Mouse (Mus musculus) brain, embryonic 18.5 days (tissue): ENCODE measurements around the gene Sppl2b.
"Not testable (repeated sequence)": the region's sequence is repeated elsewhere in the genome, so short reads cannot be mapped to it uniquely, and the experiment has no call there.

ENCODE experiments used
- DNase-seq: peaks from one replicate; pipeline ENCODE4 v3.0.0-alpha.2; 2012; ENCODE audit warnings: low read depth, low spot score

The Sppl2b gene

DNA sequence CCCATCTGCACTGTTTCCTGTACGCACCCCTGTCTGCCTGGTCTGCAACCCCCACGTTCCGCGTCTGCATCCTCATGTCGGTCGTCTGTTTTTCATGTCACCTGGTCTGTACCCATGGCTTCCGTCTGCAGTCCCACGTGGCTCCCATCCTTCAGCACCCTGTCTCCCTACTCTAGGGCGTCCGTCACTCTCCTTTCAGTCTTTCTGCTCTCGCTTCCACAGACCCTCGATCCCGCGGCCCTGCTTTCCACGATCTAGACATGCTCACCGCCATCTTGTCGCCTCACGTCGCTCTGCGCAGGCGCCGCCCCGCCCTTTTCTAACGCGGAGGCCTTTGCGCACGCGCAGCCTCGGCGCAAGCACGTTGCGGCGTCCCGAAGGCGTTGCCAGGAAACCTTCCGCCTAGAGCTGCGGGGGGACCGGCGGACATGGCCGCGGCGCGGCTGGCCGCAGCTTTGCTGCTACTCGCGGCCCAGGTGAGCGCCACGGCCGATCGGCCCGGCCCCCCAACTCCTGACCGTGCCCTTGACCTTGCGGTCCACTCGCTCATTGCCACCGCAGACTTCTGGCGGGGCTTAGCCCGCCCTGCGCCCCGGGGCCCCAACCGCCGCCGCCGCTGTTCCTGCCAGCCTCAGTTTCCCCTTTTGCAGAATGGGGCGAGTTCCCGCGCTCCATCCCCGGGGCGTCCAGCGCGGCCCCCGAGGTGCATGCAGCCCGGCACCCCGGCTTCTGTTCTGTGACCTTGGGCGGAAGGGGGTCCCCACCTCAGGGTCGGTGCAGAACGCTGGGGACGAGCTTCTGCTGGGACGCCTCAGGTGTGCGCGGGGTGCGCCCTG is at the start of gene Sppl2b, which contains the start of gene Lsm7:
Sppl2b (plus strand) TSS at position 363 of the 836 bp plus-strand sequence.
Lsm7 (minus strand) TSS at position 297 of the 836 bp plus-strand sequence.
- DNase-seq, result peak; percentile 87

DNA sequence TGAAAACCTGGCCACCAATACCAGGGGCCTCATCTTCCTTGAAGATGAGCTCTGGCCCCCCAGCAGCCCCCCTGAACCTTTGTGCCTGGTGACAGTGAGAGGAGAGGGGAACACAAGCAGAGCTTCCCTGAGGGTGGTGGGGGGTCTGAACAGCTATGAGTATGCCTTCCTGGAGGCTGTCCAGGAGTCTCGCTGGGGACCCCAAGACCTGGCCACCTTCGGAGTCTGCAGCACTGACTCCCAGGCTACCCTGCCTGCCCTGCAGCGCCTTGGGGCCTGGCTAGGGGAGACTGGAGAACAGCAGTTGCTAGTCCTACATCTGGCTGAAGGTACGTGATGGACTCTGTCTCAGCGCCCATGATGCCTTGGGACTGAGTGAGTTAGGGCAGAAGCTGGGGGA is 49.8 kb upstream of the Sppl2b start:
- no peak for DNase-seq

DNA sequence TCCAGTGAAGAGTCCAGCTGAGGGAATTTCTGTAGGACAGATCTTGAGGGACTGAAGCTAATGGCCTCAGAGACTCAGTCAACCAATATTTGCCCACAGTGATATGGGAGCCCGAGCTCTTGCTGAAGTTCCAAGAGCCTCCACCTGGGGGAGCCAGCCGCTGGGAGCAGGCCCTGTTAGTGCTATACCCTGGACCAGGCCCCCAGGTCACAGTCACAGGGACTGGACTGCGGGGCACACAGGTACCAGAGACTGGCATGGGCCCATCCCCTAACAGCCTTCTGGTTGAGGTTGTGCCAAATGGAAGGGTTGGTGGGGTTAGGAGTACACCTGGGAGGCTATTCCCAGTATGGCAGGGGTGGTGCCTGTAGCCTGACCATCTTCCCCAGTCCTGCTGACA is 49.1 kb upstream of the Sppl2b start:
- no peak for DNase-seq

DNA sequence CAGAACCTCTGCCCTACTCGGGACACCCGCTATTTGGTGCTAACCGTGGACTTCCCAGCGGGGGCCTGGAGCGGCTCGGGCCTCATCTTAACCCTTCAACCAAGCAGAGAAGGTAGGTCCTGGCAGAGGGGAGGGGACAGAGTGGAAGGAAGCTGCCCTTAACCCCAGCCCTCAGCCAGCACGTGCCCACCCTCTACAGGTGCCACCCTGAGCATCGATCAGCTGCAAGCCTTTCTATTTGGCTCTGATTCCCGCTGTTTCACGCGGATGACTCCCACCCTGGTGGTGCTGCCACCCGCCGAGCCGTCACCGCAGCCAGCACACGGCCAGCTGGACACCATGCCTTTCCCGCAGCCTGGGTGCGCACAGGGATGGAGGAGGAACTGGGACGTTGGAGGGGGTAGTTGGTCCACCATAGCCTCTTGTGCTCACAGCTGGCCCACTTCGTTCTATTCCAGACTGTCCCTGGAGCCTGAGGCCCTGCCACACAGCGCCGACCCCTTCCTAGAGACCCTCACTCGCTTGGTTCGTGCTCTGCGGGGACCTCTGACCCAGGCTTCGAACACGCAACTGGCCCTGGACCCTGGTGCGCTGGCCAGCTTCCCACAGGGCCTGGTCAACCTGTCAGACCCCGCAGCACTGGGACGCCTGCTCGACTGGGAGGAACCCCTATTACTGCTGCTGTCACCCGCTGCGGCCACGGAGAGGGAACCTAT is 48.6 kb upstream of the Sppl2b start:
- DNase-seq, result no peak

DNA sequence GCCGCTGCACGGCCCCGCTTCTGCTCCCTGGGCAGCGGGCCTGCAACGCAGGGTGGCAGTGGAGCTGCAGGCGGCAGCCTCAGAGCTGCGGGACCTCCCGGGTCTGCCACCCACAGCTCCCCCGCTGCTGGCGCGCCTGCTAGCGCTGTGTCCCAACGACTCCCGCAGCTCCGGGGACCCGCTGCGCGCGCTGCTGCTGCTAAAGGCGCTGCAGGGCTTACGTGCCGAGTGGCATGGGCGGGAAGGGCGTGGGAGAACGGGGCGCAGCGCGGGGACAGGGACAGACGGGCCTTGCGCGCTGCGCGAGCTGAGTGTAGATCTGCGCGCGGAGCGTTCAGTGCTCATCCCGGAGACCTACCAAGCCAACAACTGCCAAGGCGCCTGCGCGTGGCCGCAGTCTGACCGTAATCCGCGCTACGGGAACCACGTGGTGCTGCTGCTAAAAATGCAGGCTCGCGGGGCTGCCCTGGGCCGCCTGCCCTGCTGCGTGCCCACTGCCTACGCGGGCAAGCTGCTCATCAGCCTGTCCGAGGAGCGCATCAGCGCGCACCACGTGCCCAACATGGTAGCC is 47.9 kb upstream of the Sppl2b start:
- peak; percentile 51 for DNase-seq

DNA sequence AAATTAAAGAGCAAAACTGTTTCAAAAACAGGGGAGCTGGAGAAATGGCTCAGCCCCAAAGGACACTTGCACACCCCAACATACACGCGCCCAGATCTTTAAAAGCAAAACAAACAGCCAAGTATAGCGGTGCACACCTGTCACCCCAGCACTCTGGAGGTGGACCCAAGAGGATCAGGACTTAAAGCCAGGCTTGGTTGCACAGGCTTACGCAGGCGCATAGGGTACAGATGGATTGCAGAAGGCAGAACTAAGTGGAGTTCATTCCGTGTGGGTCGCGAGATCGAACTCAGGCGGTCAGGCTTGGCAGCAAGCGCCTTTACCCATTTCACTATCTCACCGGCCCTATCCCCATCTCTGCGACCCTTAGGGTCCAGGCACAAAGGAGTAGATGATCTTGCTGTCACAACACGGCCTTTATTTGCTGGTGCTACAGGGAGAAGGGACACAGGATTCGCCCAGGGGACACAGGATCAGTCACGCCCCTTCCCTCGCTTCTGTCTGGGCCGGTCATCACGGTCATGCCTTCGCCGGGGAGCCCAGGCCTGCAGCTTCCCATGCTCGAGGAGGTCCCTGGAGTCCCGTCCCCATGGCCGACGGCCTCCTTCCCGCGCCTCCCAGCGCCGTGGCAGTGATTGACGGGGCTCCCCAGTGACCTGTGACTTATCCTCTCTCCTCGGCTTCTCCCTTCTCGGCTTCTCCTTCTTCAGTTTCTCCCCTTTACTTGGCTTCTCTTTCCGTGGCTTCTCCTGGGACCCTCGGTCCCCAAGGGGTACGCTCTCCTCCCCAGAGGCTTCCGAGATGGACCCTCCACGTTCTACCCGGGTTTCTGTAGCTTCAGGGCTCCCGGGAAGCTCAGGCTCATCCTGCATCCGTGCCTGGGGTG is 46.7 kb upstream of the Sppl2b start:
- DNase-seq, result no peak

DNA sequence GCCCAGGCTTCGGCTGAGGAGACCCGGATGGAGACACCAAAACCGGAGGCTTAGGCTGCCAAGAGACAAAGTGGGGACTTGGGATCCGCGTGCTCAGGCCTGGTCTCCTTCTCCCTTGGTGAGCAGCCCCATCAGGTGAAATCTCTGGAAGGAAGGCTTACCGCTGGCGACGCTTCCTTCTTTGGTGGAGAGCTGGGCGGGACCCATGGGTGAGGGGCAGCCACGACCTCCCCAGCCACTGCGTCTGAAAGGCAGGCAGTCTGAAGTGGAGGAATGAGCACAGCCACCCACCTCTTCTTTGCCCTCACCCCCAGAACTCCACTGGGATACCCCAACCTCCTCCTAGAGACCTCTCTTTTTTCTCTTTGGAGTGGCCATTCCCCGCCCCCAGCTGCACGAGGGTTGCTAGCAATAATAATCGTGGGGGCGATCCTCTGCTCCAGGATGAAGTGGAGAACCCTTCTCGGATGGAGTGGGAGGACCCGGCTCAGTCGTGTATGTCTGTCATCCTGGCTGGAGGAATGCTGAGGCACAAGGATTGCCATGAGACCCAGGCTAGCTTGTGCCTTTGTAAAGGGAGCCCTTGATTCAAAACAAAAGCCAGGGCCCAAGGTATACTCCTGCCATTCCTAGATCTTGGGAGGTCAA is 46.0 kb upstream of the Sppl2b start:
- no peak for DNase-seq

DNA sequence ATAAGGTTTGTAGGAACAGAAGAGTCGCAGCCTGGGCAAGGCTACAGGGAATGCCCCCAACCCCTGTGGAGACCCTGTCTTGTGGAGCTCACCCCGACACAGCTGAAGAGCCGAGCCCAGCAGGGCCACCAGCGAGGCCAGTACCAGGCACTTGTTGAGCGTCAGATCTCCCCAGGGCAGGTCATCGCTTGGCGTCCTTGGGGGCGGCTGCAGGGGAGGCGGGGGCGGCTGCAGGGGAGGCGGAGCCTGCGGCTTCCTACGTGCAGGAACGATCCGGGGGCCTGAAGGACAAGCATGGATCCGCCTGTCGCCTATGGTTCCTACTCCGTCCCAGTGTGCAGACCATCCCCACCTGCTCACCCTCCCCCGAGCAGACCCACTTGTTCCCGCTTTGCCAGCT is 45.0 kb upstream of the Sppl2b start:
- no peak for DNase-seq

DNA sequence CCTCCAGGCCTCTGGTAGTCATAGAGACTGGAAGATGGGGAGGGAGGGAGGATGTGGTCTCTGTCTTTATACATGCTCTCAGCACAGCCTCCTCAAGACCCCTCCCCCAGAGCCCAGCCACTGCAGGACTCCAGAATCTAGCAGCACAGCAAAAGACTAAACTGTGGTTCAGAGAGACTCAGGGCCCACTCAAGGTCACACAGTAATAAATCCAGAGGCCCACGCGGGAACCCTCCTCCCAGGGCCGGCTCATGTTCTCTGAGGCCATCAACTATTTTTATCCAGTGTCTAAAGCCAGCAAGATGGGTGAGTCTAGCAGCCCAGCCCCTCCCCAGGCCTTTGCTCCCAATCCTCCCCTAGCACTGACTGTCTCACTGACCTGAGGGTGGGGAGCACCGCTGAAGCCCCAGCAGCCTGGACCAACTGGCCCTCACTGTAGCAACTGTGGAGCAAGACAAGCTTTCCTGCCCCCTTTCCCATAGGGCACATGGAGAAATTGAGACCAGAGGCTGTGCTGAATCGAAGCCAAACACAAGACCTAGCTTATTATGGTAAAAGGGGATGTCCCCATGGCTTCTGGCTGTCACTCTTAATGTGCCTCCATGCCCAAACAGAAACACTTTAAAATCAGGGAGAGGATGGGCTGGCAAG is 42.6 kb upstream of the Sppl2b start:
- no peak for DNase-seq

DNA sequence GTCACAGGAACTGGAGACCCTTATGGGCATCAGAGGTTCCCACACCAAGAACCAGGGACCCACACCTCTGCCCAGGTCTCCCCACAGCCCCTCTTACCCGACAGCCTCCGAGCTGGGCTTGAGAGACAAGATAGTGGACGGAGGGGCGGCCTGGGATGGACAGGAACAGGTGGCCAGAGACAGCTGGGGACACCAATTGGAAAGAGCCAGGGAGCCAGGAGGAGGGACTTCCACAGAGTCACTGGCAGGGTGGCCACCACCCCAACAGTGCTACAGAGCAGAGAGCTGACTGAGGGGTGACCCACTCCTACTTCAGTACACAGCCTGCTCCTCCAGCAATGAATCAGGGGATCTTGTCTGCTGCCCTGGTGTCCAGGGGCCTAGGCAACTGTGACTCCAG is 41.7 kb upstream of the Sppl2b start, which contains the start of gene Jsrp1:
Jsrp1 (minus strand) TSS at position 133 of the 400 bp plus-strand sequence.
- DNase-seq, result no peak

DNA sequence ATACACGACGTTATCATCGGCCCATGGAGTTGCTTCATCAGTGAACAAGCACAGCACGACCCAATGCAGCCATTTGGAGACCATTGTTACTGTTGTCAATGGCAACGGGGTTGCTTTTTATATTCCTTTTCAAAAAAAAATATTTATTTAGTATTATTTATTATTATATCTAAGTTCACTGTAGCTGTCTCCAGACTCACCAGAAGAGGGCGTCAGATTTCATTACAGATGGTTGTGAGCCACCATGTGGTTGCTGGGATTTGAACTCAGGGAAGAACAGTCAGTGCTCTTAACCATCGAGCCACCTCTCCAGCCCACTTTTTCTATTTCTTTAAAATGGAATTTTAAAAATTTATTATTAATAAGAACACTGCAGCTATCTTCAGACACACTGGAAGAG is 40.3 kb upstream of the Sppl2b start:
- no peak for DNase-seq

DNA sequence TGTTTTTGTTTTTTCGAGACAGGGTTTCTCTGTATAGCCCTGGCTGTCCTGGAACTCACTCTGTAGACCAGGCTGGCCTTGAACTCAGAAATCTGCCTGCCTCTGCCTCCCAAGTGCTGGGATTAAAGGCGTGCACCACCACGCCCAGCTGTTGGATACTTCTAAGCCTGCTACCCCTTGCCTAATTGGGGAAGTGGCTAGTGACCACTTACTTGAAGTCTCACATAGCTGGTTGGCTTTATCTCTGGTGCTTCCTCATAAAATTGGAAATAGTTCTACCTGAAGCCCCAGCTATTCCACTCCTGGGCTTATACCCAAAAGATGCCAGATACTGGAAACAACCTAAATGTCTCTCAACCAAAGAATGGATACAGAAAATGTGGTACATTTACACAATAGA is 38.8 kb upstream of the Sppl2b start:
- DNase-seq, result not testable (repeated sequence)

DNA sequence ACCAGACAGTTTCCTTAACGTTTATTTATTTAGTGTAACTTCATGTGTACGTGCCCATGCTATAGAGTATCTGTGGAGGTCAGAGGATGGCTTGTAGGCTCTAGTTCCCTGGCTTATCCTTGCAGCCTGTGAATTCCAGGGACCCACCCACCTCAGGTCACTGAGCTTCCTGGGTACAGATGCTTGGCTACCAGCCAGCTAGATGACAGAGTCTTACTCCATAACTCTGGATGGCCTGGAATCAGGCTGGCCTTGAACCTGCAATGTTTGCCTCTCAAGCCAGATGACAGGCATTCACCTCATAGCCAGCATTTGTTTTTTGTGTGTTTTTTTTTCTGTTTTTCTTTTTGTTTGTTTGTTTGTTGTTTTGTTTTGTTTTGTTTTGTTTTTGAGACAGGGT is 37.9 kb upstream of the Sppl2b start:
- no peak for DNase-seq

DNA sequence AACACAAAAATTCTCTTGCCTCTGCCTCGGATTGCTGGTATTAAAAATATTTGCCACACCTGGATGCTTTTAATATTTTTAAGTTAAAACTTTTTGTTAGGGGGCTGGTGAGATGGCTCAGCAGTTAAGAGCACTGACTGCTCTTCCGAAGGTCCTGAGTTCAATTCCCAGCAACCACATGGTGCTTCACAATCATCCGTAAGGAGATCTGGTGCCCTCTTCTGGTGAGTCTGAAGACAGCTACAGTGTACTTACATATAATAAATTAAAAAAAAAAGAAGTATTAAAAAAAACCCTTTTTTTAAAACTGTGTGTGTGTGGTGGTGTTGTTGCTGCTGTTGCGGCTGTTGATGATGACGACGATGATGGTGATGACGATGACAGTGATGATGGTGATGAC is 37.1 kb upstream of the Sppl2b start:
- DNase-seq, result not testable (repeated sequence)

DNA sequence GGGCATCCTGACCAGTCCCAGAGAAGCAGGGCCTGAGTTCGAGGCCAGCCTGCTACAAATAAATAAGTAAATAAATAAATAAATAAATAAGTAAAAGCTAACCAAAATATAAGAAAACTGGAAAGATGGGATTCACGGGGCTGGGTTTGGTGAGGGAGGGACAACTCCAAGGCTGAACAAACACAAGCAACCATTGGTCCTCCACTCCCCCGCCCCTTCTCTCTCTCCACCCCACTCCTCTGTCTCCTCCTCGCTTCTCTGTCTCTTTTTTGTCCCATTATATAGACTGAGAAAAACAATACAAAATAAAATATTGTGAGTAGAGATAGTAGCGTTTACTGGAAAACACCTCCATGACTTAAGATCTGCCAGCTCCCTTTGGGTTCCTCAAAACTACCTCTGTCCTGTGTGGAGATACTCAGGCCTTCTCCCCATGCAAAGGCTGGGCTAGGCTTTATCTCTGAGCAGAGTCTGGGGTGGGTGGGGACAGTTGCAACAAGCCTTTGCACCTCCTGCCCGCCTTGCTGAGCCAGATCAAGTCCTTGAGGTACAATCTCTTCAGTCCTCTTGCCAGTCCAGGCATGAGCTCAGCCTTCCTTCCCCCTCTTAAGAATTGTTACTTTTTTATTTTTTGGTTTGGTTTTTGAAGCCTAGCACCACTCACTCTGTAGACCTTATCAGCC is 36.3 kb upstream of the Sppl2b start:
- DNase-seq, result no peak

DNA sequence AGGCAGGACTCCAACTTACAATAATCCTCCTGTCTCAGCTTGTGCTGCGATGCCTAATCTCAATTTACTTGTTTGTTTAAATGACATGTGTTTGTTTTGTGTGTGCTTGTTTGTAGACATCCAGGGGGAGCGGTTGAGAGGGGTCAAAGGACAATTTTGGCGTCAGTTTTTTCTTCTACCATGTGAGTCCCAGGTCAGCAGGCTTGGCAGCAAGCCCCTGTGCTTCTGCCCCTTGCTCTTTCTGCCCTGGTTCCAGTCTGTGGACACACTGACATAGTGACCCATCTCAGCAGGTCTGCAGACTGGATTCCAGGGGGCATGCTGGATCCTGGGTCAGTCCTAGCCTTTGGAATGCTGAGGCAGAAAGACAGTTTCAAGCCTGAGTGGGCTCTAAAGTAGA is 35.7 kb upstream of the Sppl2b start:
- no peak for DNase-seq

DNA sequence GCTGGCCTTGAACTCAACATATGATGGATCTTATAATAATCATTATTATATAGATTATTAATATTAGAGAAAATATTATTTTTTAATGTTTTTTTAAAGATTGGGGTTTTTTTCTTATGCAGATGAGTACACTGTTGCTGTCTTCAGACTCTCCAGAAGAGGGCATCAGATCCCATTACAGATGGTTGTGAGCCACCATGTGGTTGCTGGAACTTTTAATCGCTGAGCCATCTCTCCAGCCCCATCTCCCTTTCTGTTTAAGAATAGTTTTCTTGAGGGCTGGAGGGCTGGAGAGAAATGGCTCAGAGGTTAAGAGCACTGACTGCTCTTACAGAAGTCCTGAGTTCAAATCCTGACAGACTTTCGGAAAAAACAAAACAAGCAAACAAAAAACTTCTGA is 33.1 kb upstream of the Sppl2b start:
- no peak for DNase-seq

DNA sequence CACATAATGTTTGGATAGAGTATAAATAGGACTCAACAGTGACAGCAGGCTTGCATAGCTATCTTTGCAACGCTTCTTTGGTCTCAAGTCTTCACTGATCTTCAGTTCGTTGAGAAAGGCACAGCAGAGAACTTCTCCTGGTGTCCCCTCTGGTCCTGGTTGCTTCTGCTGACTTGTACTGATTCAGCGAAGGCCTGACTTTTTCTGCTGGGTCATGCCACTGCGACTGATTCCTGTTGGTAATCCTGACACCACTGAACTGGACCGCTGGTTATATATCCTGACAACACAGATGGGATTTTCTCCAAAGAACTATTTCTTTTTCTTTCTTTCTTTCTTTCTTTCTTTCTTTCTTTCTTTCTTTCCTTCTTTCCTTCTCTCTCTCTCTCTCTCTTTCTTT is 32.5 kb upstream of the Sppl2b start:
- DNase-seq, result no peak

DNA sequence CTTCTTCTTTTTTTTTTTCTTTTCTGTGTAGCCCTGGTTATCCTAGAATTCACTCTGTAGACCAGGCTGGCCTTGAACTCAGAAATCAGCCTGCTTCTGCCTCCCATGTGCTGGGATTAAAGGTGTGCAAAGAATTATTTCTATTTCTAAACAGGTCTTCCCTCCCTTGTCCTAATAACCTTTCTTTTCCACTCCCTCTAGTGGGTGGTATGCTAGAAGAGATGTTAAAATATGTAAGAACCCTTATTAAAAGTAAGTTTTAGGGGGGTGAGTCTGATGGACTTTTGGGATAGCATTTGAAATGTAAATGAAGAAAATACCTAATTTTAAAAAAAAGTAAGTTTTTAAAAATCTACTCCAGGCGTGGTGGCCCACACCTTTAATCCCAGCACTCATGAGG is 31.8 kb upstream of the Sppl2b start:
- no peak for DNase-seq
